Mouse (Mus musculus): Measurements from ENCODE around the gene Gm28048. TPM values are rescaled to one million over a fixed set of nuclear protein-coding genes. Genes with fewer than 3 reads are reported as not detected.

Gene Gm28048
- total RNA-seq (2014; rRNA removed; ENCODE audit: low replicate concordance) (not detected in 2 replicates), polyA plus RNA-seq (2015; fragmentation: Nextera tagmentation; extraction: Ambion mirVana) (6.8 and 8.0 TPM in 2 replicates)

DNA sequence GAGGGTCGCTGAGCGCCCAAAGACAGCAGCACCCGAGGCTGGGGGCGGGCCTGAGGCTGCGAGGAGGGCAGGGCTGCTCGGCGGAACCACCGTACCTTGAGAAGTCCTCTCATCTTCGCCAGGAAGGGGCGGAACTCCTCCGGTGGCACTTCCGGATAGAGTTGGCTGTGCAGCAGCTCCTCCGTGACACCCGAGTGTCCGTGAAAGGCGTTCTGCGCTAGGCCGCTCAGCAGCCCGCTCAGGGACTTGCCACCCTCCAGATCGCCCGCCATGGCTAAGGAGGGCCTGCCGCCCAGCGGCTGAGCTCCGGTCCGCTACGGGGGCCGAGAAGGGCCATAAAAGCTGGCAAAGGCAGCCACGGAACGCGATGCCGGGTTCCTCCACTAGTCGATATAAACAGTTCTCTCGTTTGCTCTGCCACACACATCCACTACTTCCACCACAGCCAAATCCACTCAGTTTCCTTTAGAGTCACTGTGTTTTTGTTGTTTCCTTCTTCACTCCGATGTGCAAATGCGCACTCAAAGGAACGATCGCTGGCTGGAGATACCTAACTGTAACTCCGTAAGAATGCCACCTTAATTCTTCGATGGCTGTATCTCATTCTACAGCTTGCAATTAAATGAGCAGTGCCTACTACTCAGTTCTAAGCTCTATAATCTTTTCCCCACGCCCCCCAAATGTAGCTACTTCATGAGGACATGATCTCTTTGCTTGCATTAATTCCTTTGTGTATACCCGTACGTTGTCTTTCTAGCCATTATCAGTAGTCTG, at the start of gene Gm28048, which contains the start of gene Commd1:
Gene Gm28048 (minus strand): TSS at position 107 of the 774 bp plus-strand sequence.
Gene Commd1 (minus strand): TSS at position 399 of the 774 bp plus-strand sequence.
- H3K4me2 ChIP-seq (ENCODE audit: low read depth, low read length): peak within 1 kb of the TSS; percentile 79
- no peaks in the 10 kb centered on the region for H3K27me3 ChIP-seq (ENCODE audit: control insufficient read depth, insufficient read depth, low read length)
- H3K36me3 ChIP-seq (replicated peaks; ENCODE audit: control insufficient read depth, insufficient read depth, low read length): peaks cover 11% of the 10 kb centered on the region; the same call in 1 of the 2 replicates
- no peaks in the 10 kb centered on the region for H3K9me3 ChIP-seq (replicated peaks; ENCODE audit: control insufficient read depth, low read length)
- 2% methylated on average over 42 of the region's 42 CpGs for WGBS
- peak within 1 kb of the TSS; percentile 95 for H3K27ac ChIP-seq (ENCODE audit: low read depth)
- peak within 1 kb of the TSS; percentile 73 for H3K9ac ChIP-seq (replicated peaks; ENCODE audit: low read depth, low read length)
- peak; percentile 95 for DNase-seq (ENCODE audit: low spot score)
- peaks cover 4% of the 10 kb centered on the region for H3K4me1 ChIP-seq (ENCODE audit: control insufficient read depth, insufficient read depth)
- H3K4me3 ChIP-seq (ENCODE audit: low read depth, low read length): peak within 1 kb of the TSS; percentile 76
- TF ChIP-seq CTCF (IDR thresholded peaks at IDR 0.05; ENCODE audit: low read depth): peak; percentile 51
- TF ChIP-seq EP300 (IDR thresholded peaks at IDR 0.05; ENCODE audit: low read depth): peak; percentile 52; the same call in 1 of the 2 replicates
- ATAC-seq (ENCODE audit: insufficient read depth, low read depth): peak; percentile 91

DNA sequence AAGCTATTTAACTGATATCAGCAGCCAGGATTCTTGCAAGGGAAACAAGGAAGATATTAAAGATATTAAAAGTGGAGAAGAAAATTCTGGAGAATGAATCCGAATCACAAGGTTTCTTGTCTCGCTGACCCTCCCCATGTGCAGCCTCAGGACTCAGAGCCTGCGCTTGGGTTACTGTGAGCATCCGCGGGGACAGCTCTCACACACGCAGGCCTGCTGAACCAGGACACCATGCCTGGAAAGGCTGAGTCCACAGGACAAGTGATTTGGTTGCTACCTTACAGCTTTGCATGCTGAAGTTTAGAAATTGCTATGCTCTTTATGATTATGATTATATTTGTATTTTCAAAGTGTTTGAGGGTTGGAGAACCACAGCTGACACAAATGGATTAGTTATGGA, 47.5 kb upstream of the Gm28048 start:
- H3K4me2 ChIP-seq (ENCODE audit: low read depth, low read length): no peak overlapping the region
- TF ChIP-seq CTCF (IDR thresholded peaks at IDR 0.05; ENCODE audit: low read depth) (no peak), EP300 (IDR thresholded peaks at IDR 0.05; ENCODE audit: low read depth) (no peak)
- no peaks in the 10 kb centered on the region for H3K9me3 ChIP-seq (replicated peaks; ENCODE audit: control insufficient read depth, low read length)
- no peak for DNase-seq (ENCODE audit: low spot score)
- H3K9ac ChIP-seq (replicated peaks; ENCODE audit: low read depth, low read length): no peak overlapping the region
- H3K27me3 ChIP-seq (ENCODE audit: control insufficient read depth, insufficient read depth, low read length): no peaks in the 10 kb centered on the region
- H3K36me3 ChIP-seq (replicated peaks; ENCODE audit: control insufficient read depth, insufficient read depth, low read length): no peaks in the 10 kb centered on the region
- WGBS: 82% methylated on average over 6 of the region's 6 CpGs
- ATAC-seq (ENCODE audit: insufficient read depth, low read depth): no peak
- no peak overlapping the region for H3K27ac ChIP-seq (ENCODE audit: low read depth)
- H3K4me1 ChIP-seq (ENCODE audit: control insufficient read depth, insufficient read depth): no peaks in the 10 kb centered on the region
- no peak overlapping the region for H3K4me3 ChIP-seq (ENCODE audit: low read depth, low read length)

DNA sequence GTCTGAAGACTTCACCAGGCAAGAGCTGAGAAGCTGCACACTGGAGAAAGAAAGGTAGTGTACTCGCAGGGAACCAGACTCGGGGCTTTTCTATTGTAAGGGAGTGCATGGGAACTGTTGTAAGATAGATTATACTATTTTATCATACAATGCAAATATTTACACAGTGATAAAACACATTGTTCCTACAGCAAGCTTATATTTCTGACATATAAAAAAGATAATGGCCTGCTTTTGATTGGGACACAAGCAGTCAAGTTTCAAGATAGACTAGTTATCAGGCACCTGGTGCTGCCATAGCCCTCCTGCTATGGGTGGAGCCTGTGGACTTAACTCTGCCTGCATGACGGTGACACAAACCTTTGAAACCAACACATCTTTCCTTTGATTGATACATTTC, 47.1 kb upstream of the Gm28048 start:
- TF ChIP-seq EP300 (IDR thresholded peaks at IDR 0.05; ENCODE audit: low read depth) (no peak), CTCF (IDR thresholded peaks at IDR 0.05; ENCODE audit: low read depth) (no peak)
- no peak overlapping the region for H3K9ac ChIP-seq (replicated peaks; ENCODE audit: low read depth, low read length)
- WGBS: 43% methylated on average over 3 of the region's 3 CpGs
- no peaks in the 10 kb centered on the region for H3K4me1 ChIP-seq (ENCODE audit: control insufficient read depth, insufficient read depth)
- ATAC-seq (ENCODE audit: insufficient read depth, low read depth) (no peak), DNase-seq (ENCODE audit: low spot score) (no peak)
- H3K27me3 ChIP-seq (ENCODE audit: control insufficient read depth, insufficient read depth, low read length): no peaks in the 10 kb centered on the region
- H3K9me3 ChIP-seq (replicated peaks; ENCODE audit: control insufficient read depth, low read length): no peaks in the 10 kb centered on the region
- no peaks in the 10 kb centered on the region for H3K36me3 ChIP-seq (replicated peaks; ENCODE audit: control insufficient read depth, insufficient read depth, low read length)
- H3K4me3 ChIP-seq (ENCODE audit: low read depth, low read length): no peak overlapping the region
- H3K4me2 ChIP-seq (ENCODE audit: low read depth, low read length): no peak overlapping the region
- no peak overlapping the region for H3K27ac ChIP-seq (ENCODE audit: low read depth)

DNA sequence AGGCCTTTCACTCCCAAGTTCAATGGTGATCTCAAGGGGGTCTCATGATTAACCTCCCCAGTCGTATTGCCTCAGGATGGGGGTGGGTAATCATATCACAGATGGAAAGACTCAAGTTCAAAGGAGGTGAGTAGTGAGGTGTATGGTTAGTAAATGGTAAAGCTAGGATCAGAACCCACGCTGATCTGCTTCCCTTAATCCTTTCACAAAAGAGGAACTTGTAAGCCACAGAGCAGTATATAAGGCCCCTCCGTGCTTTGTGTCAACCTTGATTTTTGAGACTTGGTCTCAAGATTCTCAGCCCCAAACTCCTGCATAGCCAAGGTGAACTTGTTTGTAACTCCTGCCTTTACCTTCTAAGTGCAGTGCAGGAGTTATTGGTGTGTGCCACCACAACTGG, 42.3 kb upstream of the Gm28048 start:
- H3K4me1 ChIP-seq (ENCODE audit: control insufficient read depth, insufficient read depth): no peaks in the 10 kb centered on the region
- H3K9ac ChIP-seq (replicated peaks; ENCODE audit: low read depth, low read length): no peak overlapping the region
- H3K27ac ChIP-seq (ENCODE audit: low read depth): no peak overlapping the region
- ATAC-seq (ENCODE audit: insufficient read depth, low read depth): no peak
- no peak overlapping the region for H3K4me2 ChIP-seq (ENCODE audit: low read depth, low read length)
- no peak overlapping the region for H3K4me3 ChIP-seq (ENCODE audit: low read depth, low read length)
- WGBS: 78% methylated on average over 3 of the region's 3 CpGs
- DNase-seq (ENCODE audit: low spot score): no peak
- H3K9me3 ChIP-seq (replicated peaks; ENCODE audit: control insufficient read depth, low read length): no peaks in the 10 kb centered on the region
- H3K36me3 ChIP-seq (replicated peaks; ENCODE audit: control insufficient read depth, insufficient read depth, low read length): no peaks in the 10 kb centered on the region
- TF ChIP-seq CTCF (IDR thresholded peaks at IDR 0.05; ENCODE audit: low read depth) (no peak), EP300 (IDR thresholded peaks at IDR 0.05; ENCODE audit: low read depth) (no peak)
- H3K27me3 ChIP-seq (ENCODE audit: control insufficient read depth, insufficient read depth, low read length): no peaks in the 10 kb centered on the region

DNA sequence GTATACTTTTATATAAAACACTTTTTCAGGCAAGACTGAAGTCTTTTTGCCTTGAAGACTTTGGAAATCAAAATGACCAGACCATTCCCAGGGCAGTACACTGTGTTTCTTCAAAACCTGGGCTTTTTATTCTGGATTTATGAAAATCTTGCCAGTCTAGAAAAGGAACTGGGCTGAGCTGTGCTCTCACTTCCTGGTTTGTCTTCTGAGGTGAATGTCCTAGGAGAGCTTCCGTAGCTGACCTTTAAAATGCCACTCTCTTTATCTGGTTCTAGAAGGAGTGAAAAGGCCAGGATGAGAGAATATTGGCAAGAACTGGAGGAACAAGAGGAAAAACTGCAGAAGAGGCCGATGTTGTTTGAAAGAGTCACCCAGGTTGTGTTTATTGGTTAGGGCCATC, 41.3 kb upstream of the Gm28048 start:
- Histone ChIP-seq H3K4me1 (ENCODE audit: control insufficient read depth, insufficient read depth) (no peaks in the 10 kb centered on the region), H3K27ac (ENCODE audit: low read depth) (no peak overlapping the region), H3K27me3 (ENCODE audit: control insufficient read depth, insufficient read depth, low read length) (no peaks in the 10 kb centered on the region), H3K9ac (replicated peaks; ENCODE audit: low read depth, low read length) (no peak overlapping the region), H3K36me3 (replicated peaks; ENCODE audit: control insufficient read depth, insufficient read depth, low read length) (no peaks in the 10 kb centered on the region), H3K9me3 (replicated peaks; ENCODE audit: control insufficient read depth, low read length) (0 out of 2 replicates have a peak, but pooled peaks cover 3% of the 10 kb centered on the region), H3K4me3 (ENCODE audit: low read depth, low read length) (no peak overlapping the region), H3K4me2 (ENCODE audit: low read depth, low read length) (no peak overlapping the region)
- WGBS: 91% methylated on average over 2 of the region's 2 CpGs
- ATAC-seq (ENCODE audit: insufficient read depth, low read depth) (no peak), DNase-seq (ENCODE audit: low spot score) (no peak)
- TF ChIP-seq CTCF (IDR thresholded peaks at IDR 0.05; ENCODE audit: low read depth) (no peak), EP300 (IDR thresholded peaks at IDR 0.05; ENCODE audit: low read depth) (no peak)
